Mouse (Mus musculus): Measurements from ENCODE around the gene Cyp11a1. TPM values are rescaled to one million over a fixed set of nuclear protein-coding genes. Genes with fewer than 3 reads are reported as not detected.

Gene Cyp11a1
- polyA plus RNA-seq, 1 experiment from 2014 or later: 0.64 TPM

DNA sequence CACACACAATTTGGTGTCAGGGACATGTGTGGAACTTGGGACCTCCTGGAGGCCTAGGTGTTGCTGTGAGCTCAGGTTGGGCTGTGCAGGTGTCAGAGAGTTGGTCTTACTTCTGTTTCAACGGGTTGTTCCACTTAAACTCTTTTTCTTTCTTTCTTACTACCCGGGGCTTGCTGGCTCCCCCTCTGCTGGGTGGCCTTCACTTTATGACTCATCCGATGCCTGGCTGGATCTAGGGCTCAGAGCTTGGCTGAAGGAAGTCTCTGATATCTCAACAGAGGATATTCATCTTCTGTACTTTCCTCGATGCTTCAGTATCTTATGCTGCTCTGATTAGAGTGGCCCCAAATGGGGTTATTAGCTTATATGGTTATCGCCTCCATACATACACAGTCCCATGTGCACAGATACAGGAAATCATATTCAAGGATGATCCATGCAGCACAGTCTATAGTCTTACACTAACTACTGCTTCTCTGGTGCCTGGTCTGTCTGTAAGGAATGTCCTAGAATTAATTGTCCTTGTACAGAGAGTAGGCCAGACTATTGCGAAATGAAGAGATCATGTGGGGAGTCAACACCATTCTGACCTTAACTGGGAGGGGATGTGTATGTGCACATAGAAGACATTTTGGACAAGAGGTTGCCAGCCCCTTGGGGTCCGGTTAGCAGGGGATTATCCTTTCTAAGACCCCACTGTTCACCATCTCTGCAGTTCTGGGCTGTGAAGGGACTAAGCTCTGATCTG, 29.9 kb downstream of the Cyp11a1 start:
- no peak for DNase-seq (ENCODE audit: low spot score)
- 64% methylated on average over 7 of the region's 7 CpGs for WGBS
- no peak for TF ChIP-seq CTCF (IDR thresholded peaks at IDR 0.05; ENCODE audit: low read depth)
- Histone ChIP-seq H3K27ac (no peak overlapping the region), H3K9ac (ENCODE audit: low read depth, low read length) (no peak overlapping the region), H3K27me3 (ENCODE audit: insufficient read depth, low read length) (no peaks in the 10 kb centered on the region), H3K36me3 (ENCODE audit: insufficient read depth, low read length) (no peaks in the 10 kb centered on the region), H3K9me3 (replicated peaks; ENCODE audit: low read length) (no peaks in the 10 kb centered on the region), H3K4me1 (replicated peaks; ENCODE audit: insufficient read depth, low read length) (no peaks in the 10 kb centered on the region), H3K4me3 (replicated peaks; ENCODE audit: low read depth, low read length) (no peak overlapping the region), H3K4me2 (ENCODE audit: low read length) (no peak overlapping the region)
- ATAC-seq (replicated peaks; ENCODE audit: low FRiP score, low read depth): no peak

- Histone ChIP-seq H3K9ac (ENCODE audit: low read depth, low read length) (no peak overlapping the region), H3K36me3 (ENCODE audit: insufficient read depth, low read length) (no peaks in the 10 kb centered on the region), H3K9me3 (replicated peaks; ENCODE audit: low read length) (no peaks in the 10 kb centered on the region), H3K4me2 (ENCODE audit: low read length) (no peak overlapping the region), H3K4me3 (replicated peaks; ENCODE audit: low read depth, low read length) (no peak overlapping the region), H3K27ac (no peak overlapping the region), H3K27me3 (ENCODE audit: insufficient read depth, low read length) (no peaks in the 10 kb centered on the region), H3K4me1 (replicated peaks; ENCODE audit: insufficient read depth, low read length) (no peaks in the 10 kb centered on the region)
- no peak for ATAC-seq (replicated peaks; ENCODE audit: low FRiP score, low read depth)
- no peak for DNase-seq (ENCODE audit: low spot score)
- WGBS: 78% methylated on average over 4 of the region's 4 CpGs
- no peak for TF ChIP-seq CTCF (IDR thresholded peaks at IDR 0.05; ENCODE audit: low read depth)
Observed at GRCm38 (mm10) chr9:58036961-58037360, 30.8 kb downstream of the Cyp11a1 start.

- peak; percentile 93 for TF ChIP-seq CTCF (IDR thresholded peaks at IDR 0.05; ENCODE audit: low read depth)
- Histone ChIP-seq H3K4me3 (replicated peaks; ENCODE audit: low read depth, low read length) (no peak overlapping the region), H3K27ac (no peak overlapping the region), H3K27me3 (ENCODE audit: insufficient read depth, low read length) (no peaks in the 10 kb centered on the region), H3K9me3 (replicated peaks; ENCODE audit: low read length) (no peaks in the 10 kb centered on the region), H3K4me2 (ENCODE audit: low read length) (no peak overlapping the region), H3K36me3 (ENCODE audit: insufficient read depth, low read length) (no peaks in the 10 kb centered on the region), H3K9ac (ENCODE audit: low read depth, low read length) (no peak overlapping the region), H3K4me1 (replicated peaks; ENCODE audit: insufficient read depth, low read length) (0 out of 2 replicates have a peak, but pooled peaks cover 2% of the 10 kb centered on the region)
- peak; percentile 92 for DNase-seq (ENCODE audit: low spot score)
- 26% methylated on average over 19 of the region's 19 CpGs for WGBS
- peak; percentile 65 for ATAC-seq (replicated peaks; ENCODE audit: low FRiP score, low read depth)
Observed at GRCm38 (mm10) chr9:58038500-58039168, 32.4 kb downstream of the Cyp11a1 start.

- H3K9ac ChIP-seq (ENCODE audit: low read depth, low read length): no peak overlapping the region
- 52% methylated on average over 4 of the region's 4 CpGs for WGBS
- DNase-seq (ENCODE audit: low spot score): no peak
- TF ChIP-seq CTCF (IDR thresholded peaks at IDR 0.05; ENCODE audit: low read depth): no peak
- H3K9me3 ChIP-seq (replicated peaks; ENCODE audit: low read length): no peaks in the 10 kb centered on the region
- ATAC-seq (replicated peaks; ENCODE audit: low FRiP score, low read depth): no peak
- no peak overlapping the region for H3K4me3 ChIP-seq (replicated peaks; ENCODE audit: low read depth, low read length)
- H3K27me3 ChIP-seq (ENCODE audit: insufficient read depth, low read length): no peaks in the 10 kb centered on the region
- no peaks in the 10 kb centered on the region for H3K36me3 ChIP-seq (ENCODE audit: insufficient read depth, low read length)
- H3K27ac ChIP-seq: no peak overlapping the region
- 0 out of 2 replicates have a peak, but pooled peaks cover 2% of the 10 kb centered on the region for H3K4me1 ChIP-seq (replicated peaks; ENCODE audit: insufficient read depth, low read length)
- no peak overlapping the region for H3K4me2 ChIP-seq (ENCODE audit: low read length)
Observed at GRCm38 (mm10) chr9:58040977-58041376, 34.8 kb downstream of the Cyp11a1 start.

GRCm38 (mm10) chr9:58042391-58042790, 36.2 kb downstream of the Cyp11a1 start:
- Histone ChIP-seq H3K4me3 (replicated peaks; ENCODE audit: low read depth, low read length) (no peak overlapping the region), H3K4me1 (replicated peaks; ENCODE audit: insufficient read depth, low read length) (0 out of 2 replicates have a peak, but pooled peaks cover 2% of the 10 kb centered on the region), H3K4me2 (ENCODE audit: low read length) (no peak overlapping the region), H3K9me3 (replicated peaks; ENCODE audit: low read length) (no peaks in the 10 kb centered on the region), H3K9ac (ENCODE audit: low read depth, low read length) (no peak overlapping the region), H3K36me3 (ENCODE audit: insufficient read depth, low read length) (no peaks in the 10 kb centered on the region), H3K27me3 (ENCODE audit: insufficient read depth, low read length) (no peaks in the 10 kb centered on the region), H3K27ac (no peak overlapping the region)
- ATAC-seq (replicated peaks; ENCODE audit: low FRiP score, low read depth): no peak
- no peak for TF ChIP-seq CTCF (IDR thresholded peaks at IDR 0.05; ENCODE audit: low read depth)
- DNase-seq (ENCODE audit: low spot score): peak; percentile 26
- WGBS: 22% methylated on average over 10 of the region's 10 CpGs

DNA sequence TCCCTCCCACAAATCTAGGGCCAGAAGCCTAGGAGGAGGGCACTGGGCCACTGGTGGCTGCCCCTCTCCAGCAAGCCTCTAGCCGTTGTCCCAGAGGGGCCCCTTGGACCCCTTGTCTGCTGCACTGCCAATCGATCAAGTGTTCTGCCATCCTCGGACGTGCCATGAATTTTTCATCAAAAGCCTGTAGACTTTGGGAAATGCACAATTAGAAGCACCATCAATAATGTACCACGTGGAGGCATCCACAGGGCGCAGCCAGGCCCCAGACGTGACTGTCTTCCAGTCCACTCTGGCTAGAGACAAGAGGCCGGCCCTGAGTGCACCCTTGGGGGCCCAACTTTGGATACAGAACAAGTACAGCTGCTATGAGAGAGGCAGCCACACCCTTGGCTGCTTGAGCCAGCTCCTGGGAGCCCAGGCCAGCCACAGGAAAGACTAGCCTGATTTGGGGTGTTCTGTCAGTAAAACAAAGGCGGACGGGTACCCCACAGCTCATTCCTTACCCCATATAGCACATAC, 37.3 kb downstream of the Cyp11a1 start:
- Histone ChIP-seq H3K4me3 (replicated peaks; ENCODE audit: low read depth, low read length) (no peak overlapping the region), H3K27me3 (ENCODE audit: insufficient read depth, low read length) (no peaks in the 10 kb centered on the region), H3K9ac (ENCODE audit: low read depth, low read length) (no peak overlapping the region), H3K4me1 (replicated peaks; ENCODE audit: insufficient read depth, low read length) (0 out of 2 replicates have a peak, but pooled peaks cover 2% of the 10 kb centered on the region), H3K4me2 (ENCODE audit: low read length) (no peak overlapping the region), H3K36me3 (ENCODE audit: insufficient read depth, low read length) (no peaks in the 10 kb centered on the region), H3K9me3 (replicated peaks; ENCODE audit: low read length) (no peaks in the 10 kb centered on the region), H3K27ac (no peak overlapping the region)
- ATAC-seq (replicated peaks; ENCODE audit: low FRiP score, low read depth): no peak
- 87% methylated on average over 10 of the region's 10 CpGs for WGBS
- TF ChIP-seq CTCF (IDR thresholded peaks at IDR 0.05; ENCODE audit: low read depth): no peak
- DNase-seq (ENCODE audit: low spot score): no peak

Measured in kidney, postnatal 0 days (tissue).